Mouse (Mus musculus): ENCODE data around the gene F2. TPM values are rescaled to one million over a fixed set of nuclear protein-coding genes. Genes with fewer than 3 reads are reported as not detected.

The F2 gene
- polyA plus RNA-seq, 1 experiment from 2014 or later = 0.61 TPM

GRCm38 (mm10) chr2:91642825-91643415 is 6.7 kb upstream of the F2 start:
- Histone ChIP-seq H3K4me3 (ENCODE audit: low read depth, low read length) (no peak overlapping the region), H3K27me3 (ENCODE audit: control insufficient read depth, insufficient read depth, low read length) (no peaks in the 10 kb centered on the region), H3K4me1 (ENCODE audit: control insufficient read depth, insufficient read depth, low read length) (no peaks in the 10 kb centered on the region), H3K36me3 (ENCODE audit: control insufficient read depth, insufficient read depth, low read length) (peaks cover 36% of the 10 kb centered on the region), H3K27ac (ENCODE audit: low read length) (no peak overlapping the region), H3K4me2 (replicated peaks; ENCODE audit: low read depth, low read length) (no peak overlapping the region), H3K9ac (replicated peaks; ENCODE audit: low read depth, low read length) (no peak overlapping the region), H3K9me3 (ENCODE audit: control insufficient read depth, low read depth, low read length) (no peaks in the 10 kb centered on the region)
- 90% methylated on average over 2 of the region's 2 CpGs for WGBS
- no peak for ATAC-seq (ENCODE audit: insufficient number of reproducible peaks, insufficient read depth, low FRiP score, low read depth)

- H3K27ac ChIP-seq (ENCODE audit: low read length) = no peak overlapping the region
- peaks cover under 1% of the 10 kb centered on the region for H3K36me3 ChIP-seq (ENCODE audit: control insufficient read depth, insufficient read depth, low read length)
- WGBS = 57% methylated on average over 6 of the region's 6 CpGs
- no peak overlapping the region for H3K4me3 ChIP-seq (ENCODE audit: low read depth, low read length)
- H3K4me2 ChIP-seq (replicated peaks; ENCODE audit: low read depth, low read length) = no peak overlapping the region
- H3K4me1 ChIP-seq (ENCODE audit: control insufficient read depth, insufficient read depth, low read length) = 0 out of 2 replicates have a peak, but pooled peaks cover 8% of the 10 kb centered on the region
- no peaks in the 10 kb centered on the region for H3K27me3 ChIP-seq (ENCODE audit: control insufficient read depth, insufficient read depth, low read length)
- no peak overlapping the region for H3K9ac ChIP-seq (replicated peaks; ENCODE audit: low read depth, low read length)
- no peak for ATAC-seq (ENCODE audit: insufficient number of reproducible peaks, insufficient read depth, low FRiP score, low read depth)
- no peaks in the 10 kb centered on the region for H3K9me3 ChIP-seq (ENCODE audit: control insufficient read depth, low read depth, low read length)
Observed at GRCm38 (mm10) chr2:91638931-91639330, 2.7 kb upstream of the F2 start.

GRCm38 (mm10) chr2:91636727-91637338 is 619 bp upstream of the F2 start:
- no peaks in the 10 kb centered on the region for H3K9me3 ChIP-seq (ENCODE audit: control insufficient read depth, low read depth, low read length)

GRCm38 (mm10) chr2:91635486-91635885 is 728 bp downstream of the F2 start:
- H3K36me3 ChIP-seq (ENCODE audit: control insufficient read depth, insufficient read depth, low read length) = no peaks in the 10 kb centered on the region
- WGBS = 89% methylated on average over 11 of the region's 11 CpGs
- H3K27ac ChIP-seq (ENCODE audit: low read length) = peak overlapping the region; percentile 44
- H3K9ac ChIP-seq (replicated peaks; ENCODE audit: low read depth, low read length) = no peak overlapping the region
- H3K4me2 ChIP-seq (replicated peaks; ENCODE audit: low read depth, low read length) = no peak overlapping the region
- no peaks in the 10 kb centered on the region for H3K9me3 ChIP-seq (ENCODE audit: control insufficient read depth, low read depth, low read length)
- no peak for ATAC-seq (ENCODE audit: insufficient number of reproducible peaks, insufficient read depth, low FRiP score, low read depth)
- H3K4me3 ChIP-seq (ENCODE audit: low read depth, low read length) = no peak overlapping the region
- H3K27me3 ChIP-seq (ENCODE audit: control insufficient read depth, insufficient read depth, low read length) = no peaks in the 10 kb centered on the region
- H3K4me1 ChIP-seq (ENCODE audit: control insufficient read depth, insufficient read depth, low read length) = 0 out of 2 replicates have a peak, but pooled peaks cover 8% of the 10 kb centered on the region

More at GRCm38 (mm10) chr2:91636727-91637338, 619 bp upstream of the F2 start:
- no peak overlapping the region for H3K4me3 ChIP-seq (ENCODE audit: low read depth, low read length)
- 69% methylated on average over 5 of the region's 5 CpGs for WGBS
- H3K4me2 ChIP-seq (replicated peaks; ENCODE audit: low read depth, low read length) = no peak overlapping the region
- H3K27me3 ChIP-seq (ENCODE audit: control insufficient read depth, insufficient read depth, low read length) = no peaks in the 10 kb centered on the region
- ATAC-seq (ENCODE audit: insufficient number of reproducible peaks, insufficient read depth, low FRiP score, low read depth) = peak; percentile 50
- 0 out of 2 replicates have a peak, but pooled peaks cover 8% of the 10 kb centered on the region for H3K4me1 ChIP-seq (ENCODE audit: control insufficient read depth, insufficient read depth, low read length)
- no peak overlapping the region for H3K9ac ChIP-seq (replicated peaks; ENCODE audit: low read depth, low read length)
- no peaks in the 10 kb centered on the region for H3K36me3 ChIP-seq (ENCODE audit: control insufficient read depth, insufficient read depth, low read length)
- no peak overlapping the region; the same call in 1 of the 2 replicates for H3K27ac ChIP-seq (ENCODE audit: low read length)

GRCm38 (mm10) chr2:91634841-91635240 is 1.4 kb downstream of the F2 start:
- Histone ChIP-seq H3K36me3 (ENCODE audit: control insufficient read depth, insufficient read depth, low read length) (no peaks in the 10 kb centered on the region), H3K9ac (replicated peaks; ENCODE audit: low read depth, low read length) (no peak overlapping the region), H3K27ac (ENCODE audit: low read length) (no peak overlapping the region), H3K9me3 (ENCODE audit: control insufficient read depth, low read depth, low read length) (no peaks in the 10 kb centered on the region), H3K4me1 (ENCODE audit: control insufficient read depth, insufficient read depth, low read length) (0 out of 2 replicates have a peak, but pooled peaks cover 8% of the 10 kb centered on the region), H3K4me3 (ENCODE audit: low read depth, low read length) (no peak overlapping the region), H3K4me2 (replicated peaks; ENCODE audit: low read depth, low read length) (no peak overlapping the region), H3K27me3 (ENCODE audit: control insufficient read depth, insufficient read depth, low read length) (no peaks in the 10 kb centered on the region)
- WGBS = 76% methylated on average over 9 of the region's 9 CpGs
- no peak for ATAC-seq (ENCODE audit: insufficient number of reproducible peaks, insufficient read depth, low FRiP score, low read depth)

- 61% methylated on average over 12 of the region's 12 CpGs for WGBS
- no peak overlapping the region for H3K9ac ChIP-seq (replicated peaks; ENCODE audit: low read depth, low read length)
- H3K4me2 ChIP-seq (replicated peaks; ENCODE audit: low read depth, low read length) = no peak overlapping the region
- H3K9me3 ChIP-seq (ENCODE audit: control insufficient read depth, low read depth, low read length) = no peaks in the 10 kb centered on the region
- H3K27me3 ChIP-seq (ENCODE audit: control insufficient read depth, insufficient read depth, low read length) = no peaks in the 10 kb centered on the region
- H3K4me1 ChIP-seq (ENCODE audit: control insufficient read depth, insufficient read depth, low read length) = 0 out of 2 replicates have a peak, but pooled peaks cover 8% of the 10 kb centered on the region
- H3K27ac ChIP-seq (ENCODE audit: low read length) = no peak overlapping the region
- no peaks in the 10 kb centered on the region for H3K36me3 ChIP-seq (ENCODE audit: control insufficient read depth, insufficient read depth, low read length)
- no peak overlapping the region for H3K4me3 ChIP-seq (ENCODE audit: low read depth, low read length)
- no peak for ATAC-seq (ENCODE audit: insufficient number of reproducible peaks, insufficient read depth, low FRiP score, low read depth)
Observed at GRCm38 (mm10) chr2:91633334-91633977, 2.8 kb downstream of the F2 start.

- Histone ChIP-seq H3K27me3 (ENCODE audit: control insufficient read depth, insufficient read depth, low read length) (no peaks in the 10 kb centered on the region), H3K27ac (ENCODE audit: low read length) (no peak overlapping the region), H3K36me3 (ENCODE audit: control insufficient read depth, insufficient read depth, low read length) (no peaks in the 10 kb centered on the region), H3K4me3 (ENCODE audit: low read depth, low read length) (no peak overlapping the region), H3K4me2 (replicated peaks; ENCODE audit: low read depth, low read length) (no peak overlapping the region), H3K9me3 (ENCODE audit: control insufficient read depth, low read depth, low read length) (no peaks in the 10 kb centered on the region), H3K4me1 (ENCODE audit: control insufficient read depth, insufficient read depth, low read length) (0 out of 2 replicates have a peak, but pooled peaks cover 8% of the 10 kb centered on the region), H3K9ac (replicated peaks; ENCODE audit: low read depth, low read length) (no peak overlapping the region)
- 64% methylated on average over 5 of the region's 5 CpGs for WGBS
- ATAC-seq (ENCODE audit: insufficient number of reproducible peaks, insufficient read depth, low FRiP score, low read depth) = no peak
Observed at GRCm38 (mm10) chr2:91632316-91632715, 3.9 kb downstream of the F2 start.

GRCm38 (mm10) chr2:91631826-91632225 is 4.4 kb downstream of the F2 start:
- WGBS = 83% methylated on average over 5 of the region's 5 CpGs
- Histone ChIP-seq H3K4me3 (ENCODE audit: low read depth, low read length) (no peak overlapping the region), H3K36me3 (ENCODE audit: control insufficient read depth, insufficient read depth, low read length) (no peaks in the 10 kb centered on the region), H3K9ac (replicated peaks; ENCODE audit: low read depth, low read length) (no peak overlapping the region), H3K27me3 (ENCODE audit: control insufficient read depth, insufficient read depth, low read length) (no peaks in the 10 kb centered on the region), H3K27ac (ENCODE audit: low read length) (no peak overlapping the region), H3K9me3 (ENCODE audit: control insufficient read depth, low read depth, low read length) (no peaks in the 10 kb centered on the region), H3K4me1 (ENCODE audit: control insufficient read depth, insufficient read depth, low read length) (0 out of 2 replicates have a peak, but pooled peaks cover 8% of the 10 kb centered on the region), H3K4me2 (replicated peaks; ENCODE audit: low read depth, low read length) (no peak overlapping the region)
- ATAC-seq (ENCODE audit: insufficient number of reproducible peaks, insufficient read depth, low FRiP score, low read depth) = no peak
